Mouse (Mus musculus) myocyte (in vitro differentiated cells): Measurements from ENCODE around the gene C77080.

ENCODE experiments used
- E2F4 ChIP-seq: IDR thresholded peaks from one replicate; pipeline ENCODE4 v1.6.1; 2011; ENCODE audit warnings: mild to moderate bottlenecking, control low read depth, moderate library complexity; ENCODE audit not compliant: insufficient read depth
- MAX ChIP-seq: IDR thresholded peaks from one replicate; pipeline ENCODE4 v1.6.1; 2011; ENCODE audit warnings: low read depth, mild to moderate bottlenecking, control low read depth
- MYOG ChIP-seq, 3 experiments: IDR thresholded peaks; one replicate each; pipeline ENCODE4 v1.6.1; 2011; ENCODE audit warnings: control low read depth in 2 of 3, low read depth in 2 of 3, mild to moderate bottlenecking in 2 of 3; ENCODE audit not compliant: insufficient read length in 2 of 3, control insufficient read depth in 1 of 3, insufficient read depth in 1 of 3
- POLR2A ChIP-seq: IDR thresholded peaks from one replicate; pipeline ENCODE4 v1.6.1; 2011; ENCODE audit warnings: low read depth, mild to moderate bottlenecking, control low read depth, moderate library complexity; ENCODE audit not compliant: insufficient read length
- POLR2AphosphoS2 ChIP-seq: IDR thresholded peaks from one replicate; pipeline ENCODE4 v1.6.1; 2011; ENCODE audit warnings: low read depth, control low read depth; ENCODE audit not compliant: insufficient read length
- SRF ChIP-seq: IDR thresholded peaks from one replicate; pipeline ENCODE4 v1.6.1; 2011; ENCODE audit warnings: low read depth; ENCODE audit not compliant: control insufficient read depth, insufficient read length
- USF1 ChIP-seq: IDR thresholded peaks from one replicate; pipeline ENCODE4 v1.6.1; 2011; ENCODE audit warnings: low read depth, mild to moderate bottlenecking, control low read depth, moderate library complexity

GRCm38 (mm10) chr4:129293702-129294101, 32.5 kb upstream of the C77080 start:
- TF ChIP-seq POLR2A (no peak), SRF (no peak), MAX (no peak), USF1 (no peak), POLR2AphosphoS2 (peak; percentile 61), MYOG (IDR thresholded peaks at IDR 0.05; ENCODE audit: control insufficient read depth in 1 of 3, insufficient read depth in 1 of 3, insufficient read length in 2 of 3, low read depth in 2 of 3) (peak in 1 of 3 experiments; percentile 78), E2F4 (no peak)
